Mouse (Mus musculus): Measurements from ENCODE around the gene N4bp2l2.

DNA sequence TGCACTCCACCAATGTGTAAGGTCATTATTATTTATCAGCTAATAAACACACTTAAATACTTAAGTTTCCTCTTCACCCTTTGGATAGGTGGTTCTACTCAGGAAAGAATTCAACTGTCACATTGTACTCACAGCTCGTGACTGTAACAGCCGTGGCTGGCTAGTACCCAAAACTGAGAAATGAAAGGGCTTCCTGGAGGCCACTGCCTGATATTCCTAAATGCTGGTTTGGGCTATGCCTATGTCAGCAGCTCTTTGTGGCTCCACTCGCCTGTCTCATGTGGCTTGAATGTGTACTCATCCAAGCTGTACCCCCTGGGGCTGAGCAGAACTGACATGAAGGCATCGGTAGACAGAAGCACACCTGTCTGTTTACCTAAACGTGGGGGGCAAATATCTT lies 91.1 kb downstream of the N4bp2l2 start:
- TF ChIP-seq CTCF (conservative IDR thresholded peaks at IDR 0.05; ENCODE audit: low read length) (no peak), NANOG (IDR thresholded peaks at IDR 0.05; ENCODE audit: borderline replicate concordance, low read length) (no peak), POU5F1 (IDR thresholded peaks at IDR 0.05; ENCODE audit: borderline replicate concordance, low read length) (no peak)
